Mouse (Mus musculus) hindbrain, embryonic 14.5 days (tissue): ENCODE results near the gene Ipo13. TPM values are rescaled to one million over a fixed set of nuclear protein-coding genes. Genes with fewer than 3 reads are reported as not detected.
A peak's percentile ranks its signal among the peaks of the same experiment; 100 is the strongest.

Experiments used
- ATAC-seq: fragments of 200-750 bp; cut with Nextera tagmentation; 2 replicates; pipeline ENCODE4 v1.8.0; 2017; ENCODE audit warnings: moderate number of reproducible peaks, mild to moderate bottlenecking, moderate TSS enrichment, moderate library complexity; ENCODE audit not compliant: low FRiP score
- DNase-seq: peaks from one replicate; pipeline ENCODE4 v3.0.0-alpha.2; 2015; ENCODE audit warnings: low spot score
- H3K27ac ChIP-seq: fragments of 300-500 bp; sonication (generic); 2 replicates; pipeline ENCODE4 v1.5.1; 2014; ENCODE audit warnings: mild to moderate bottlenecking, moderate library complexity
- H3K27me3 ChIP-seq: fragments of 300-500 bp; sonication (generic); 2 replicates; pipeline ENCODE4 v1.6.1; 2014; ENCODE audit warnings: mild to moderate bottlenecking, low read length, mixed read lengths; ENCODE audit not compliant: control insufficient read depth, insufficient read depth
- H3K36me3 ChIP-seq: fragments of 300-500 bp; sonication (generic); replicated peaks from 2 replicates; pipeline ENCODE4 v1.6.1; 2014; ENCODE audit not compliant: control insufficient read depth, insufficient read depth
- H3K4me1 ChIP-seq: fragments of 300-500 bp; sonication (generic); replicated peaks from 2 replicates; pipeline ENCODE4 v1.6.1; 2014; ENCODE audit warnings: antibody characterized with exemption, low read length, mixed read lengths; ENCODE audit not compliant: control insufficient read depth, insufficient read depth
- H3K4me2 ChIP-seq: fragments of 300-500 bp; sonication (generic); replicated peaks from 2 replicates; pipeline ENCODE4 v1.6.1; 2014; ENCODE audit warnings: mild to moderate bottlenecking, moderate library complexity
- H3K4me3 ChIP-seq: fragments of 300-500 bp; sonication (generic); replicated peaks from 2 replicates; pipeline ENCODE4 v1.5.1; 2014; ENCODE audit warnings: mild to moderate bottlenecking, low read length
- H3K9ac ChIP-seq: fragments of 300-500 bp; sonication (generic); 2 replicates; pipeline ENCODE4 v1.6.1; 2014
- H3K9me3 ChIP-seq: fragments of 300-500 bp; sonication (generic); 2 replicates; pipeline ENCODE4 v1.6.1; 2016; ENCODE audit warnings: low read length; ENCODE audit not compliant: control insufficient read depth
- WGBS: fragments of 180-500 bp; shearing (Covaris S2); extraction: QIAGEN DNeasy Blood & Tissue Kit; methylation state at CpG from one replicate; pipeline ENCODE4 v1.1.7; 2014; 5-methylcytosine and 5-hydroxymethylcytosine counted together
- polyA plus RNA-seq: library from polyadenylated mRNA; unstranded; fragments of >200 nt; fragmentation: Nextera tagmentation; extraction: Ambion mirVana; gene quantifications from 2 replicates; pipeline ENCODE4 v1.2.1, GENCODE M21; 2014

Ipo13 gene
- polyA plus RNA-seq, 1 experiment from 2014 or later = 55.1 TPM

- no peak overlapping the region for H3K9ac ChIP-seq
- H3K9me3 ChIP-seq = no peaks in the 10 kb centered on the region
- peaks cover 21% of the 10 kb centered on the region for H3K4me1 ChIP-seq
- DNase-seq (no peak), ATAC-seq (no peak)
- WGBS = 57% methylated on average over 10 of the region's 10 CpGs
- H3K4me2 ChIP-seq = no peak overlapping the region
- no peak overlapping the region for H3K4me3 ChIP-seq
- H3K36me3 ChIP-seq = peaks cover 69% of the 10 kb centered on the region
- H3K27me3 ChIP-seq = no peaks in the 10 kb centered on the region
- H3K27ac ChIP-seq = no peak overlapping the region
Measured at GRCm38 (mm10) chr4:117878301-117878700, 36.5 kb downstream of the Ipo13 start.

GRCm38 (mm10) chr4:117873615-117874014 is 41.2 kb downstream of the Ipo13 start:
- Histone ChIP-seq H3K9me3 (no peaks in the 10 kb centered on the region), H3K4me1 (no peaks in the 10 kb centered on the region), H3K4me2 (no peak overlapping the region), H3K27ac (no peak overlapping the region), H3K27me3 (no peaks in the 10 kb centered on the region), H3K36me3 (peaks cover 54% of the 10 kb centered on the region), H3K4me3 (no peak overlapping the region), H3K9ac (no peak overlapping the region)
- DNase-seq = no peak
- ATAC-seq = no peak
- WGBS = 89% methylated on average over 9 of the region's 9 CpGs

GRCm38 (mm10) chr4:117872471-117872886 is 42.3 kb downstream of the Ipo13 start, which contains the start of gene Ccdc24:
Gene Ccdc24, minus strand, starts transcription at chr4:117872557.
- H3K27me3 ChIP-seq = no peaks in the 10 kb centered on the region
- H3K9me3 ChIP-seq = no peaks in the 10 kb centered on the region
- H3K9ac ChIP-seq = no peak within 1 kb of the TSS
- ATAC-seq (no peak), DNase-seq (no peak)
- H3K4me1 ChIP-seq = no peaks in the 10 kb centered on the region
- H3K36me3 ChIP-seq = peaks cover 44% of the 10 kb centered on the region
- no peak within 1 kb of the TSS for H3K27ac ChIP-seq
- H3K4me3 ChIP-seq = no peak within 1 kb of the TSS
- 9% methylated on average over 14 of the region's 14 CpGs for WGBS
- H3K4me2 ChIP-seq = peak within 1 kb of the TSS; percentile 38

GRCm38 (mm10) chr4:117871787-117872186 is 43.0 kb downstream of the Ipo13 start:
- H3K36me3 ChIP-seq = peaks cover 37% of the 10 kb centered on the region
- H3K27me3 ChIP-seq = no peaks in the 10 kb centered on the region
- DNase-seq (no peak), ATAC-seq (no peak)
- no peak overlapping the region for H3K4me2 ChIP-seq
- H3K4me1 ChIP-seq = no peaks in the 10 kb centered on the region
- 69% methylated on average over 7 of the region's 7 CpGs for WGBS
- no peak overlapping the region for H3K27ac ChIP-seq
- H3K4me3 ChIP-seq = no peak overlapping the region
- no peak overlapping the region for H3K9ac ChIP-seq
- no peaks in the 10 kb centered on the region for H3K9me3 ChIP-seq

GRCm38 (mm10) chr4:117870437-117870836 is 44.4 kb downstream of the Ipo13 start:
- H3K27me3 ChIP-seq = no peaks in the 10 kb centered on the region
- no peaks in the 10 kb centered on the region for H3K4me1 ChIP-seq
- H3K36me3 ChIP-seq = peaks cover 26% of the 10 kb centered on the region
- no peaks in the 10 kb centered on the region for H3K9me3 ChIP-seq
- no peak overlapping the region for H3K4me2 ChIP-seq
- DNase-seq (no peak), ATAC-seq (no peak)
- no peak overlapping the region for H3K9ac ChIP-seq
- no peak overlapping the region for H3K4me3 ChIP-seq
- 69% methylated on average over 1 of the region's 1 CpGs for WGBS
- H3K27ac ChIP-seq = no peak overlapping the region

GRCm38 (mm10) chr4:117869317-117869716 is 45.5 kb downstream of the Ipo13 start:
- DNase-seq = no peak
- H3K4me2 ChIP-seq = no peak overlapping the region
- no peak overlapping the region for H3K9ac ChIP-seq
- no peak for ATAC-seq
- peaks cover 16% of the 10 kb centered on the region for H3K36me3 ChIP-seq
- WGBS = 63% methylated on average over 9 of the region's 9 CpGs
- H3K4me3 ChIP-seq = no peak overlapping the region
- H3K27me3 ChIP-seq = no peaks in the 10 kb centered on the region
- H3K27ac ChIP-seq = no peak overlapping the region
- no peaks in the 10 kb centered on the region for H3K9me3 ChIP-seq
- no peaks in the 10 kb centered on the region for H3K4me1 ChIP-seq

- Histone ChIP-seq H3K27ac (no peak overlapping the region), H3K4me3 (no peak overlapping the region), H3K4me1 (no peaks in the 10 kb centered on the region), H3K9ac (no peak overlapping the region), H3K9me3 (no peaks in the 10 kb centered on the region), H3K36me3 (peaks cover under 1% of the 10 kb centered on the region), H3K4me2 (no peak overlapping the region), H3K27me3 (no peaks in the 10 kb centered on the region)
- peak; percentile 69 for DNase-seq
- WGBS = 15% methylated on average over 24 of the region's 24 CpGs
- ATAC-seq = no peak
Measured at GRCm38 (mm10) chr4:117867823-117868222, 47.0 kb downstream of the Ipo13 start.

GRCm38 (mm10) chr4:117867000-117867399 is 47.8 kb downstream of the Ipo13 start:
- Histone ChIP-seq H3K4me3 (no peak overlapping the region), H3K9me3 (no peaks in the 10 kb centered on the region), H3K27ac (no peak overlapping the region), H3K4me1 (no peaks in the 10 kb centered on the region), H3K27me3 (no peaks in the 10 kb centered on the region), H3K36me3 (no peaks in the 10 kb centered on the region; the same call in 1 of the 2 replicates), H3K4me2 (no peak overlapping the region), H3K9ac (no peak overlapping the region)
- no peak for ATAC-seq
- DNase-seq = no peak
- WGBS = 77% methylated on average over 6 of the region's 6 CpGs

GRCm38 (mm10) chr4:117866083-117866482 is 48.7 kb downstream of the Ipo13 start:
- Histone ChIP-seq H3K27ac (no peak overlapping the region), H3K36me3 (no peaks in the 10 kb centered on the region), H3K9me3 (no peaks in the 10 kb centered on the region), H3K4me2 (no peak overlapping the region), H3K27me3 (no peaks in the 10 kb centered on the region), H3K4me1 (no peaks in the 10 kb centered on the region), H3K4me3 (no peak overlapping the region), H3K9ac (no peak overlapping the region)
- DNase-seq (no peak), ATAC-seq (no peak)
- 50% methylated on average over 9 of the region's 9 CpGs for WGBS

- Histone ChIP-seq H3K4me2 (no peak overlapping the region), H3K9ac (no peak overlapping the region), H3K27ac (no peak overlapping the region), H3K4me3 (no peak overlapping the region), H3K27me3 (no peaks in the 10 kb centered on the region), H3K9me3 (no peaks in the 10 kb centered on the region), H3K4me1 (no peaks in the 10 kb centered on the region), H3K36me3 (no peaks in the 10 kb centered on the region)
- DNase-seq = peak; percentile 62
- ATAC-seq = peak; percentile 79
- WGBS = 29% methylated on average over 4 of the region's 4 CpGs
Measured at GRCm38 (mm10) chr4:117862823-117863222, 52.0 kb downstream of the Ipo13 start.
